Mouse (Mus musculus): Measurements from ENCODE around the gene Vmn1r114. TPM values are rescaled to one million over a fixed set of nuclear protein-coding genes. Genes with fewer than 3 reads are reported as not detected.

The Vmn1r114 gene
- polyA plus RNA-seq (2012; rRNA removed) = not detected in 2 replicates

GRCm38 (mm10) chr7:20812086-20812485, at the start of gene Vmn1r114:
Gene Vmn1r114 (minus strand): TSS chr7:20812186.

DNA sequence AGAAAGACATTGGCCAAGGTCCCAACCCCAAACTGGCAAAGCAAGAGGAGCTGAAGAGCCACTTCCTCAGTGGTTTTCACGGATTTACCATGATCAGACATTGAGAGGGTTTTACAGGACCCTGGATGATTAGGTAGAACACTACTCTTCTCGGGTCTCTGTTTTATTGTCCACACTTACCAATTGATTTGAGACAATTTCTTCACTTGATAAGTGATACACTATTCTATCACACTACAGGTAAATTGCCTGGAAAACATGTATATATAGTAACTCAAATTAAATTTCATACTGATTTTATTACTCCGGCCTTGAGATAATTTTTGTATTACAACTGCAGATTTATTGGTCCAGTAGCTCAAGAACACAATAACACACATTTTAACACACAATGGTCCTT, 32.9 kb upstream of the Vmn1r114 start, which contains the start of gene Vmn1r115:
TSS of gene Vmn1r115 (minus strand) at position 101 of the 400 bp plus-strand sequence.

DNA sequence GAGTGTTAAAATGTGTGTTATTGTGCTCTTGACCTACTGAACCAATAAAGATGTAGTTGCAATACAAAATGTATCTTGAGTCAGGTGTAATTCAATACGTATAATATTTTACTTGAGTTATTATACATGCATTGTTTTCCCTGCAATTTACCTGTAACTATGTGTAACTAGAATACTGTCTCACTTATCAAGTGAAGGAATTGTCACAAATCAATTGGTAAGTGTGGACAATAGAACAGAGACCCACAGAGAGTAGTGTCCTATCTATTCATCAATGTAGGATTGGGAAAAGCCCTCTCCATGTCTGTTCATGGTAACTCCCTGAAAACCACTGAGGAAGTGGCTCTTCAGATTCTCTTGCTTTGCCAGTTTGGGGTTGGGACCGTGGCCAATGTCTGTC, 25.0 kb downstream of the Vmn1r114 start, which contains the start of gene Vmn1r113:
TSS of gene Vmn1r113 (plus strand) at position 301 of the 400 bp plus-strand sequence.

DNA sequence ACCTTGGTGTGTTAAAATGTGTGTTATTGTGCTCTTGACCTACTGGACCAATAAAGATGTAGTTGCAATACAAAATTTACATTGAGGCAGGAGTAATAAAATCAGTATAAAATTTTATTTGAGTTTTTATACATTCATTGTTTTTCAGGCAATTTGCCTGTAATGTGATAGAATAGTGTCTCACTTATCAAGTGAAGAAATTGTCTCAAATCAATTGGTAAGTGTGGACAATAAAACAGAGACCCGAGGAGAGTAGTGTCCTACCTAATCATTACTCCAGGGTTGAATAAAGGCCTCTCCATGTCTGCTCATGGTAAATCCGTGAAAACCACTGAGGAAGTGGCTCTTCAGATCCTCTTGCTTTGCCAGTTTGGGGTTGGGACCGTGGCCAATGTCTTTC, 41.1 kb downstream of the Vmn1r114 start, which contains the start of gene Vmn1r112:
TSS of gene Vmn1r112 (plus strand) at position 301 of the 400 bp plus-strand sequence.

Other genes with a start within 250 kb of the Vmn1r114 start
- not detected in 2 replicates for gene Gm4141, start 235.9 kb downstream of the Vmn1r114 start, polyA plus RNA-seq (2012; rRNA removed)
- gene Gm4513, start 213.2 kb downstream of the Vmn1r114 start, polyA plus RNA-seq (2012; rRNA removed) = not detected in 2 replicates
- gene Vmn1r107, start 143.3 kb downstream of the Vmn1r114 start, polyA plus RNA-seq (2012; rRNA removed) = not detected in 2 replicates
- not detected in 2 replicates for gene Vmn1r111, start 109.0 kb downstream of the Vmn1r114 start, polyA plus RNA-seq (2012; rRNA removed)
- not detected in 2 replicates for gene Gm10668, start 81.6 kb downstream of the Vmn1r114 start, polyA plus RNA-seq (2012; rRNA removed)
- gene Vmn1r112, start 41.0 kb downstream of the Vmn1r114 start, polyA plus RNA-seq (2012; rRNA removed) = not detected in 2 replicates
- not detected in 2 replicates for gene Vmn1r113, start 24.9 kb downstream of the Vmn1r114 start, polyA plus RNA-seq (2012; rRNA removed)
- gene Vmn1r115, start 32.8 kb upstream of the Vmn1r114 start, polyA plus RNA-seq (2012; rRNA removed) = not detected in 2 replicates
- not detected in 2 replicates for gene Vmn1r116, start 60.1 kb upstream of the Vmn1r114 start, polyA plus RNA-seq (2012; rRNA removed)
- not detected in 2 replicates for gene Vmn1r117, start 71.9 kb upstream of the Vmn1r114 start, polyA plus RNA-seq (2012; rRNA removed)
- not detected in 2 replicates for gene Vmn1r118, start 100.2 kb upstream of the Vmn1r114 start, polyA plus RNA-seq (2012; rRNA removed)
- not detected in 2 replicates for gene Vmn1r119, start 200.3 kb upstream of the Vmn1r114 start, polyA plus RNA-seq (2012; rRNA removed)
- not detected in 2 replicates for gene Vmn1r120, start 241.6 kb upstream of the Vmn1r114 start, polyA plus RNA-seq (2012; rRNA removed)

All from central nervous system, embryonic 18 days (tissue).